Mouse (Mus musculus) spleen, adult 2 months (tissue): ENCODE results near the gene Micu1.

Experiments
- CTCF ChIP-seq: fragments of 200-500 bp; IDR thresholded peaks from 2 replicates; pipeline ENCODE4 v1.5.1; 2011; ENCODE audit warnings: mild to moderate bottlenecking, inconsistent platforms; ENCODE audit not compliant: insufficient read depth, insufficient read length, insufficient replicate concordance; ENCODE audit errors: extremely low read depth
- POLR2A ChIP-seq: fragments of 200-500 bp; IDR thresholded peaks from 2 replicates; pipeline ENCODE4 v1.6.1; 2011; ENCODE audit warnings: low read depth, low read length, inconsistent platforms

DNA sequence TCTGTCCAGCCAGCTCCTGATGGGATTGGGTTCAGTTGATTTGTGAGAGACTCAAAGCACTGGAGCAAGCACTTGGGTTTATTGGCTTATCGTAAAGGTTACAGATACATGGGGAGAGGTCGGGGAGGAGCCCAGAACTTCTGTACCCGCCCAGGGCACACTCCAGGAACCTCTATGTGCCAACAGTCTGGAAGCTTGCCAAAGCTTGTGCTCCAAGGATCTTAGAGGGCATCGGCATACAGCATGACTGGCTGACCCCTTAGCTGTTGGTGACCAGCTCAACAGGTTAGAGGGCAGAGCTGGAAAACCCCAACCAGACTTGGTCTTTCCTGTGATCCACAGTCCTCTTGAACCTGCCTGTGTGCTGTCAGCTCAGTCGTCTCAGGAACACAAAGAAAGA, 154.9 kb downstream of the Micu1 start:
- TF ChIP-seq POLR2A = no peak
- TF ChIP-seq CTCF = no peak
